Mouse (Mus musculus) stomach, postnatal 0 days (tissue): ENCODE measurements at regions not wholly inside any gene's neighbourhood (a gene's known extent, or its start where the extent isn't known, plus 50 kb on each side); places are given as distances from the start of the nearest gene placed in this dataset.

Source experiments
- CTCF ChIP-seq: IDR thresholded peaks from 2 replicates; pipeline ENCODE4 v1.5.1; 2016; ENCODE audit warnings: antibody characterized with exemption, low read depth, mild to moderate bottlenecking, moderate library complexity
- EP300 ChIP-seq: optimal IDR thresholded peaks from 2 replicates; pipeline ENCODE3; 2016; ENCODE audit warnings: antibody characterized with exemption

- TF ChIP-seq CTCF: no peak
- no peak for TF ChIP-seq EP300
Measured at GRCm38 (mm10) chr8:116343534-116343933, 161.2 kb upstream of the Dynlrb2 start.
